Mouse (Mus musculus): ENCODE data around the gene Fgf4.

Fgf4 gene

GRCm38 (mm10) chr7:144847067-144847466 is at the start of gene Fgf4:
TSS of gene Fgf4 (plus strand) at chr7:144847367.
- in situ Hi-C loops (cut with MboI, MseI): no loop called here

- in situ Hi-C loops (cut with MboI, MseI): no loop called here
Observed at GRCm38 (mm10) chr7:144798471-144798870, 48.7 kb upstream of the Fgf4 start.

GRCm38 (mm10) chr7:144807036-144807435 is 40.1 kb upstream of the Fgf4 start:
- in situ Hi-C loops (cut with MboI, MseI): no loop called here

GRCm38 (mm10) chr7:144807976-144808577 is 39.1 kb upstream of the Fgf4 start:
- in situ Hi-C loops (cut with MboI, MseI): no loop called here

- in situ Hi-C loops (cut with MboI, MseI): no loop called here
Observed at GRCm38 (mm10) chr7:144811521-144811920, 35.6 kb upstream of the Fgf4 start.

- in situ Hi-C loops (cut with MboI, MseI): no loop called here
Observed at GRCm38 (mm10) chr7:144821901-144822300, 25.3 kb upstream of the Fgf4 start.

GRCm38 (mm10) chr7:144823988-144824387 is 23.2 kb upstream of the Fgf4 start:
- in situ Hi-C loops (cut with MboI, MseI): no loop called here

DNA sequence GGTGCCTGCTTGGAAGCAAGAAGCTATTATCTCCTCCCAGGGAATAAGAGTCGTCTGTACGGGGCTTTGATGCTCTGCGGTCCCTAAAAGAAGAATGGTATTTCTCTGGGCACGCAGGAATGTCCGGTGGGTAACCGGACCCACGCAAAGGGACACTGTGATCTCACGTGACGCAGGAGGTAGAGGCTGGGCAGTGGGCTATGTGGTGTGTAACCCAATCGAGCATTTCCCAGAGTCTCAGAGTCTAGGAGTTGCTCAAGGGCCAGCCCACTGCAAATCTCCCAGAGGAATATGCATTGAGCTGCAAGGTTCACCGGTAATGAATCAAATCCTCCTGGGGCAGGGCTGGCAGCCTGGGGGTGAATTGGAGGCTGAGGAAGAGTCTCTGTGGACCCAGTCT is 18.8 kb upstream of the Fgf4 start:
- in situ Hi-C loops (cut with MboI, MseI): no loop called here

GRCm38 (mm10) chr7:144837891-144838488 is 9.2 kb upstream of the Fgf4 start, which contains the start of gene Fgf3:
TSS of gene Fgf3 (plus strand) at chr7:144838083.
- in situ Hi-C loops (cut with MboI, MseI): no loop called here

DNA sequence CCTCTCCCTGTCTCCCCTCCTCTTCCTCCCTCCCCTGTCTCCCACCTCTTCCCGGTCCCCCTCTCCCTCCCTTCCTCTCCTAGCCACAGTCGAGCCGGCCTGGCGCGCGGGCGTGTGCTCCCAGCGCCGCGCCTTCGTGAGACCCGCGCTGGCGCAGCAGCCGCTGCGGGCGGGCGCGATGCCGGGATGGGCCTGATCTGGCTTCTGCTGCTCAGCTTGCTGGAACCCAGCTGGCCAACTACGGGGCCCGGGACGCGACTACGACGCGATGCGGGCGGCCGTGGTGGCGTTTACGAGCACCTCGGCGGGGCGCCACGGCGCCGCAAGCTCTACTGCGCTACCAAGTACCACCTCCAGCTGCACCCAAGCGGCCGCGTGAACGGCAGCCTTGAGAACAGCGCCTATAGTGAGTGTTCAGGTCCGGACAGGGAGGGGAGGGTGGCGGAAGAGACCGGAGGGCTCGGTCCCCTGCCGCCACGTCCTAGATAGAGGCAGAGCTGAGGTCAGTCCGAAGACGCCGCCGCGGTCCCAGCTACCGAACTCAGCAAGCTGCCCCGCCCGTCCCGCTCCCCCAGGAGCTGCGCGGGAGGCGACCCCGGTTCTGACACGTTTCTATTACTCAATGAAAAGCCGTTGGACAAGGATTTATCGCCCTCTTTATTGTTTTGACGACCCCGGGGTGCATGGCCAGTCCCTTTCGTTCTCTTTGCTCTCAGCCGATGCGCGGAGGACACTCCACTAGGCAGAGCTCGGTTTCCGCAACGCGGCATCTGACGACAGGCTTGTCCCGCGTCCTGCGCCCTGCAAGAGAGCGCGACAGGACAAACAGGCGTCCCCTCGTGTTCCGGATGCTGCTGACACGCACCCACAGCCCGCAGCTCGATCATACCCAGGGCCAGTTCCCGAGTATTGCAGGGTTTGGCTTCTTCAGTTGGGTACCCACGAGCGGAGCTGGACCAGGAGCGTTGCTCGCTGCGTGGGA is 8.4 kb upstream of the Fgf4 start:
- in situ Hi-C loops (cut with MboI, MseI): no loop called here

- in situ Hi-C loops (cut with MboI, MseI): no loop called here
Observed at GRCm38 (mm10) chr7:144846158-144846557, 1.0 kb upstream of the Fgf4 start.

- in situ Hi-C loops (cut with MboI, MseI): loop anchor here (5.0 kb wide), 1 partner anchor 41 kb away; no protein-coding TSS in a partner anchor
Observed at GRCm38 (mm10) chr7:144851321-144851720, 4.2 kb downstream of the Fgf4 start.

DNA sequence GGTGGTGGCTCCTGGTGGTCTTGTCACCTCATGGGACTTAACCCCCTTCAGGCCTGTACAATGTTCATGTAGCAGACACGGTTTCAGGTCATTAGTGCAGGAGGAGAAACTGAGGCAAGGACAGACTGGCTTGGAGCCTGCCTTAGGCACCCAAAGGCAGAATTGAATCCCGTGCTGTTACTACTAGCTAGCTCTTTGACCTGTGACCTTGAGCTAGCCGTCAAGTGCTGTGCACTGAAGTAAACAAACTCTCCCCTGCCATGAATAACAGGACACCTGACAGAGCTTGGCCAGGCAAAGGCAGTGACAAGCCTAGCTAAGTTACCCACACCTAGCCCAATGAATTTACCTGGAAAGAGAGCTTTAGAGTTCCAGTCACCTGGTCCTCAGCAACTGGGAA is 7.8 kb downstream of the Fgf4 start:
- in situ Hi-C loops (cut with MboI, MseI): loop anchor here (5.0 kb wide), 1 partner anchor 37 kb away; no protein-coding TSS in a partner anchor

- in situ Hi-C loops (cut with MboI, MseI): no loop called here
Observed at GRCm38 (mm10) chr7:144857158-144857557, 10.0 kb downstream of the Fgf4 start.

- in situ Hi-C loops (cut with MboI, MseI): no loop called here
Observed at GRCm38 (mm10) chr7:144857826-144858342, 10.7 kb downstream of the Fgf4 start.

- in situ Hi-C loops (cut with MboI, MseI): no loop called here
Observed at GRCm38 (mm10) chr7:144858702-144859101, 11.5 kb downstream of the Fgf4 start.

GRCm38 (mm10) chr7:144861056-144861768 is 14.0 kb downstream of the Fgf4 start:
- in situ Hi-C loops (cut with MboI, MseI): no loop called here

DNA sequence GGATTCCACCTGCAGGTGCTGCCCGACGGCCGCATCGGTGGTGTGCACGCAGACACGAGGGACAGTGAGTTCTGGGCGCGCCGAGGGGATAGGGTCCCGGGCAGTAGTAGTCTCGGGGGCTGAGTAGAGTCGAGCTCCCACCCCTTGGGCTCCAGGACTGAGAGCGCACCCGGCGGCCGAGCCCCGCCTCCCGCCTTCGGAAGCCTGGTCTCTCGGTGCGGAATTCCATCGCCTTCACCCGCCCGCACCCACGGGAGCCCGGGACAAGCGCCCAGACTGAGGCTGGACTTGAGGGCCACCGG is 14.6 kb downstream of the Fgf4 start:
- in situ Hi-C loops (cut with MboI, MseI): no loop called here

DNA sequence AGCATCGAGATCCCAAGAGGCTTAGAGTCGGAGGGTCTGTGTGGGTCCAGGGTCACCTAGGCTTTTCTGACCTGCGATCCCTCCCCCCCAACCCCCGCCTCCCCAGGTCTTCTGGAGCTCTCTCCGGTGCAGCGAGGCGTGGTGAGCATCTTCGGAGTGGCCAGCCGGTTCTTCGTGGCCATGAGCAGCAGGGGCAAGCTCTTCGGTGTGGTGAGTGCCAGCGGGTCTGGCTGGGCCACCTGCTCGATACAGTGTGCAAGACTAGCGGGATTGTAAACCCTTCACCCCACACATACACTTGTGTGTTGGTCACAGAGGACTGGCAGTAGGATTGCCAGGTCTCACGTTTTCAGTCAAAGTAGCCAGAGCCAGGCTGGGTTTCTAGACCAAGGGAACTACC is 15.0 kb downstream of the Fgf4 start:
- in situ Hi-C loops (cut with MboI, MseI): no loop called here

- in situ Hi-C loops (cut with MboI, MseI): no loop called here
Observed at GRCm38 (mm10) chr7:144862712-144863111, 15.5 kb downstream of the Fgf4 start.

GRCm38 (mm10) chr7:144863196-144863595 is 16.0 kb downstream of the Fgf4 start:
- in situ Hi-C loops (cut with MboI, MseI): no loop called here
